ENCODE assay signal across 18 mouse cellular contexts in the genomic region with DNA sequence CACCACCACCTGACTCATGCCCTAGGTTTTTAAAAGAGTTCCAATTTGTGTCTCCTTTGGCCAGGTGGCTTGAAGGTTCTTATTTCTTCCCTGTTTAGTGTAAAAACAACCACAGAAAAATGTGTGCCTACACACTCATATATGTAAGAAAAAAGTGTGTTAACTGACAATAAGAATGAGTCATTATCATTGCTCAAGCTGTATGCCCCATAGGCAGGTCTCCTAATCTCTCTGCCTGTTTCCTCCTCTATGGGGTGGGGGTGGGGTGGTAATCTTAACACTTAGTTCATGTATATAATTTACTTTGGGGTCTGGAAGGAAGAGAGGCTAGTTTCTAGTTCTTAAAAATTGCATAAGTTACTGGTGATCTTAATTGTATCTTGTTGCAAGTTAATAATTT.
"Had no signal": no experiment of that assay in that cellular context is flagged by ENCODE, and none has a peak within 500 bp of the region (broad histone marks: within the 10 kb centered on the region; RNA-seq: fewer than 3 reads in every experiment).

No protein-coding gene starts in this region.

- H3K4me3 ChIP-seq: limb, embryonic 10.5 days; limb, embryonic 13.5 days; megakaryocyte, embryonic 14.5 days had no signal

- H3K36me3 ChIP-seq: limb, embryonic 10.5 days; limb, embryonic 13.5 days had no signal

- DNase-seq: kidney, adult 18-20 months; kidney, adult 9 months; kidney, postnatal 14 days; kidney, postnatal 4 days; lung, adult 18-20 months; lung, postnatal 14 days; lung, postnatal 4 days; midbrain, embryonic 14.5 days; right cerebral cortex, adult 18-20 months; right cerebral cortex, postnatal 14 days; right cerebral cortex, postnatal 4 days; thymus, postnatal 25 days had no signal

- H3K9me3 ChIP-seq: limb, embryonic 10.5 days; limb, embryonic 13.5 days; megakaryocyte, embryonic 14.5 days had no signal

- ATAC-seq: intestine, embryonic 16.5 days had no signal

- H3K9ac ChIP-seq: limb, embryonic 13.5 days had no signal

- H3K4me2 ChIP-seq: limb, embryonic 13.5 days; midbrain, embryonic 11.5 days had no signal

- H3K27ac ChIP-seq: limb, embryonic 10.5 days; limb, embryonic 13.5 days; stomach, postnatal 0 days had no signal
